Mouse (Mus musculus): ENCODE measurements around the gene Rtkn2. TPM values are rescaled to one million over a fixed set of nuclear protein-coding genes. Genes with fewer than 3 reads are reported as not detected.
A peak's percentile ranks its signal among the peaks of the same experiment; 100 is the strongest.

Rtkn2 gene
- total and polyA plus RNA-seq, 2 experiments from 2014 or later = 2.4 to 2.8 TPM

DNA sequence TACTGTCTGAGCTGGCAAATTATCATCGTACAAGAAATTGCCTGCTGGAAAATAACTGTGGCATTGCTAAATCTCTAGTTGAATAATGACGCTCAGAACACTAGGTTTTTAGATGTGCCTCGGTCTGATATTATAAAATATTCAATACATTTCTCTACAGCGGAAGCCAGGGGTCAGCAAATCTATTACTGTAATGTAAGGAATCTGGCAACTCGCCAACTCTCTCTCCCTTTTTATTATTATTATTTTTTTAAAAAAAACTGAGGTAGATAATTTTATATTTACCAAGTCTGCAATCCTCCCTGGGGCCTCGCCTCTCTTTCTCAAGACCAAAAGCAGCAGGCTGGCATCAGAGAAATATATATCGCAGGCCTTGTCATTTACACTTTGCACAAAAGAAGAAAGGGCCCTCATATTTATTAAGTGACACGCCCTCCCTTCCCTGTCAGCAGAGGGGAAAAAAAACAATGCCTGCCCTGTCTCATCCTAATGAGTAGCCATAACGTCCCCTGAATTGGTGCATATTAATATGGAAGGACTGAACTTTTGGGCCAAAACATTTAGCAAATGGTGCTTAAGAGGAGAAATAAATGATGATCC is 127.1 kb downstream of the Rtkn2 start:
- peak; percentile 49 for DNase-seq (ENCODE audit: low spot score)
- WGBS = 25% methylated on average over 9 of the region's 9 CpGs
- Histone ChIP-seq H3K27ac (ENCODE audit: low read depth, low read length) (peak overlapping the region; percentile 57; the same call in 1 of the 2 replicates), H3K4me3 (ENCODE audit: low read depth, low read length) (no peak overlapping the region), H3K9me3 (ENCODE audit: low read length) (no peaks in the 10 kb centered on the region), H3K27me3 (ENCODE audit: insufficient read depth, low read length) (no peaks in the 10 kb centered on the region), H3K36me3 (ENCODE audit: insufficient read depth, low read length) (no peaks in the 10 kb centered on the region), H3K9ac (replicated peaks; ENCODE audit: low read length, poor library complexity, severe bottlenecking) (no peak overlapping the region), H3K4me2 (ENCODE audit: low read depth, low read length, poor library complexity, severe bottlenecking) (no peak overlapping the region), H3K4me1 (ENCODE audit: insufficient read depth, low read length) (peaks cover 5% of the 10 kb centered on the region; the same call in 1 of the 2 replicates)
- ATAC-seq (ENCODE audit: low FRiP score) = no peak
- TF ChIP-seq CTCF (IDR thresholded peaks at IDR 0.05) = peak; percentile 41

DNA sequence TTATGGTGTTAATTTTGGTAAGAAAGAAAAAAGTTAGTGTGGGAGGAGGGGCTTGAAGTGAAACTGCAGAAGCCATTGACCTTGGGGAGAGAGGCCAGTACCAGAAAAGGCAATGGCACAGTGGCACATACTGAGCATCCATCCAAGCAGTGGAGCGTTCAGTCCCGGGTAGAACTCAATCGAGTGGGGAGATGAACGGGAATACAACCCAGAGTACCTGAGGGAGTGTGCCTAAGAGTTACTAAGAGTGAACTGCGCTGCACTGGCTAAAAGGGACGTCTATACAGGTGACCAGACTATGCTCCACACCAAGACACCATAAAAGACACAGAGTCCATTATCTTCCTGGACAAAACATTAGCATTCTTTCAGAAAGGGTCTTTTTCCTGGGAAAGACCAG is 128.3 kb downstream of the Rtkn2 start:
- 90% methylated on average over 6 of the region's 6 CpGs for WGBS
- Histone ChIP-seq H3K4me2 (ENCODE audit: low read depth, low read length, poor library complexity, severe bottlenecking) (no peak overlapping the region), H3K9ac (replicated peaks; ENCODE audit: low read length, poor library complexity, severe bottlenecking) (no peak overlapping the region)

More for the DNA sequence above, 128.3 kb downstream of the Rtkn2 start:
- H3K4me1 ChIP-seq (ENCODE audit: insufficient read depth, low read length) = peaks cover 5% of the 10 kb centered on the region; the same call in 1 of the 2 replicates
- no peak for DNase-seq (ENCODE audit: low spot score)
- no peaks in the 10 kb centered on the region for H3K36me3 ChIP-seq (ENCODE audit: insufficient read depth, low read length)
- H3K27me3 ChIP-seq (ENCODE audit: insufficient read depth, low read length) = no peaks in the 10 kb centered on the region
- H3K27ac ChIP-seq (ENCODE audit: low read depth, low read length) = peak overlapping the region; percentile 18; the same call in 1 of the 2 replicates
- no peaks in the 10 kb centered on the region for H3K9me3 ChIP-seq (ENCODE audit: low read length)
- TF ChIP-seq CTCF (IDR thresholded peaks at IDR 0.05) = no peak
- ATAC-seq (ENCODE audit: low FRiP score) = no peak
- no peak overlapping the region for H3K4me3 ChIP-seq (ENCODE audit: low read depth, low read length)

Other genes with a start within 250 kb of the Rtkn2 start
- 15.2 and 17.4 TPM in 2 replicates for gene Zfp365, start 66.9 kb upstream of the Rtkn2 start, total RNA-seq (2014; rRNA removed)
- gene Zfp365, start 66.9 kb upstream of the Rtkn2 start, polyA plus RNA-seq (2015; fragmentation: Nextera tagmentation; extraction: Ambion mirVana) = 7.9 and 9.1 TPM in 2 replicates

All from midbrain, postnatal 0 days (tissue).